Mouse (Mus musculus) cerebral cortex, adult 2 months (tissue): ENCODE data around the gene Msgn1.

Experiments
- WGBS: fragments of 180-500 bp; shearing (Covaris S2); methylation state at CpG from one replicate; pipeline ENCODE4 v1.1.7; 2018; 5-methylcytosine and 5-hydroxymethylcytosine counted together

The Msgn1 gene

GRCm38 (mm10) chr12:11208872-11209271, at the start of gene Msgn1:
Gene Msgn1, minus strand, starts transcription at chr12:11208972.
- 49% methylated on average over 5 of the region's 5 CpGs for WGBS

GRCm38 (mm10) chr12:11250322-11250721, 41.5 kb upstream of the Msgn1 start:
- WGBS, result 89% methylated on average over 3 of the region's 3 CpGs

- WGBS, result 100% methylated on average over 1 of the region's 1 CpGs
Measured at GRCm38 (mm10) chr12:11247460-11247859, 38.7 kb upstream of the Msgn1 start.

- 79% methylated on average over 2 of the region's 2 CpGs for WGBS
Measured at GRCm38 (mm10) chr12:11235996-11236395, 27.2 kb upstream of the Msgn1 start.

- 74% methylated on average over 2 of the region's 2 CpGs for WGBS
Measured at GRCm38 (mm10) chr12:11230267-11230666, 21.5 kb upstream of the Msgn1 start.

- WGBS, result 86% methylated on average over 5 of the region's 5 CpGs
Measured at GRCm38 (mm10) chr12:11226529-11227268, 17.9 kb upstream of the Msgn1 start.

GRCm38 (mm10) chr12:11226123-11226522, 17.4 kb upstream of the Msgn1 start:
- 84% methylated on average over 1 of the region's 1 CpGs for WGBS

GRCm38 (mm10) chr12:11224722-11225121, 15.9 kb upstream of the Msgn1 start:
- WGBS, result 41% methylated on average over 5 of the region's 5 CpGs

- WGBS, result 97% methylated on average over 10 of the region's 10 CpGs
Measured at GRCm38 (mm10) chr12:11223090-11223489, 14.3 kb upstream of the Msgn1 start.

- 74% methylated on average over 3 of the region's 3 CpGs for WGBS
Measured at GRCm38 (mm10) chr12:11222566-11222965, 13.8 kb upstream of the Msgn1 start.

- 60% methylated on average over 20 of the region's 20 CpGs for WGBS
Measured at GRCm38 (mm10) chr12:11221524-11222330, 13.0 kb upstream of the Msgn1 start.

- 81% methylated on average over 7 of the region's 7 CpGs for WGBS
Measured at GRCm38 (mm10) chr12:11217726-11218250, 9.0 kb upstream of the Msgn1 start.

- 83% methylated on average over 3 of the region's 3 CpGs for WGBS
Measured at GRCm38 (mm10) chr12:11216454-11216853, 7.7 kb upstream of the Msgn1 start.

- 44% methylated on average over 2 of the region's 2 CpGs for WGBS
Measured at GRCm38 (mm10) chr12:11215555-11215954, 6.8 kb upstream of the Msgn1 start.

- WGBS, result 86% methylated on average over 1 of the region's 1 CpGs
Measured at GRCm38 (mm10) chr12:11212881-11213280, 4.1 kb upstream of the Msgn1 start.

- 80% methylated on average over 3 of the region's 3 CpGs for WGBS
Measured at GRCm38 (mm10) chr12:11210361-11210760, 1.6 kb upstream of the Msgn1 start.

GRCm38 (mm10) chr12:11209636-11210035, 864 bp upstream of the Msgn1 start:
- WGBS, result 74% methylated on average over 5 of the region's 5 CpGs

- 76% methylated on average over 4 of the region's 4 CpGs for whole genome bisulfite sequencing
Measured at GRCm38 (mm10) chr12:11206321-11206720, 2.5 kb downstream of the Msgn1 start.

- 52% methylated on average over 18 of the region's 18 CpGs for WGBS
Measured at GRCm38 (mm10) chr12:11203694-11204665, 4.8 kb downstream of the Msgn1 start.

GRCm38 (mm10) chr12:11202476-11202875, 6.3 kb downstream of the Msgn1 start:
- WGBS, result 85% methylated on average over 8 of the region's 8 CpGs

- WGBS, result 94% methylated on average over 12 of the region's 12 CpGs
Measured at GRCm38 (mm10) chr12:11200711-11201110, 8.1 kb downstream of the Msgn1 start.
